Mouse (Mus musculus): ENCODE results near the gene Lrrc49. TPM values are rescaled to one million over a fixed set of nuclear protein-coding genes. Genes with fewer than 3 reads are reported as not detected.
A peak's percentile ranks its signal among the peaks of the same experiment; 100 is the strongest.

Lrrc49 gene
- polyA plus RNA-seq, 1 experiment from 2014 or later = 11.7 TPM

- H3K9ac ChIP-seq (ENCODE audit: low read depth, low read length) = no peak overlapping the region
- H3K27ac ChIP-seq (ENCODE audit: low read length) = no peak overlapping the region
- H3K36me3 ChIP-seq (ENCODE audit: control insufficient read depth, insufficient read depth, low read length) = no peaks in the 10 kb centered on the region
- H3K4me1 ChIP-seq (ENCODE audit: control insufficient read depth, insufficient read depth, low read length) = no peaks in the 10 kb centered on the region
- H3K27me3 ChIP-seq (replicated peaks; ENCODE audit: control insufficient read depth, insufficient read depth, low read length) = no peaks in the 10 kb centered on the region
- no peaks in the 10 kb centered on the region for H3K9me3 ChIP-seq (ENCODE audit: control insufficient read depth, low read length)
- H3K4me2 ChIP-seq (ENCODE audit: low read depth, low read length) = no peak overlapping the region
- no peak for ATAC-seq
- 78% methylated on average over 4 of the region's 4 CpGs for WGBS
- H3K4me3 ChIP-seq (ENCODE audit: low read length) = no peak overlapping the region
These were observed 116.9 kb downstream of the Lrrc49 start for GRCm38 (mm10) chr9:60571041-60571440.

DNA sequence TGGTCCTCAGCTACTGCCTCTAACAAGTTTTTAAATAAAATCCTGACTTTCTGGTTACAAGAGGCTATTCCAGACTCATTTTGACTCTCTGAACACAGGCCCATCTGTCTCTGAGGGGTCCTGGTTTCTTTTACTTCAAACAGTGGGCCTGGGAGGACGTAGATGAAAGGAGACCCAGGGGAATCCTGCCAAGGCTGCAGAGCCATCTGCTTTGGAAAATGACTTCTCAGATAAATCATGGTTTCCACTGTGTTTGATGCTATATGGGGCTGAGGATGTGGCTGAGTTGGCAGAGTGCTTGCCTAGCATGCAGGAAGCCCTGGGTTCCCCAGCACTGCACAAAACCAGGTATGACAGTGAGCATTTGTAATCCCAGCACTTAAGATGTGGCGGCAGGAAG is 118.6 kb downstream of the Lrrc49 start:
- ATAC-seq = no peak

DNA sequence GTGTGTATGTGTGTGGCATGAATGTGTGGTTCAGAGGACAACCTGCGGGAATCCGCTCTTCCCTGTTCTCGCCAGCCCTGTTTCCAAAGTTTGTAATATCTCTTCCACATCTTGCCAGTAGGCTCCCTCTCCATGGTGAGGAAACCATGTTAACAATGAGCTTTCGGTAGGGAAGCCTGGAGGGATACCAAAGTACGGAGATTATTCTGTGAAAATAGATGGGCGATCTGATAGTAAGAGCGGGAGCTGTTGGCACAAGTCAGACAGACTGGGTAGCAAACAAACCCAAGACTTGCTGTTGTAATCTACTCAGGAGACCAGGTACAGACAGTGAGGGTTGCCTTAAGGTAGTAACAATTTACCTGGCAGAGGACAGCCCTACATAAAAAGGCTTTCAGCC is 124.1 kb downstream of the Lrrc49 start:
- no peaks in the 10 kb centered on the region for H3K9me3 ChIP-seq (ENCODE audit: control insufficient read depth, low read length)
- no peaks in the 10 kb centered on the region for H3K27me3 ChIP-seq (replicated peaks; ENCODE audit: control insufficient read depth, insufficient read depth, low read length)
- H3K36me3 ChIP-seq (ENCODE audit: control insufficient read depth, insufficient read depth, low read length) = no peaks in the 10 kb centered on the region
- ATAC-seq = no peak
- no peak overlapping the region for H3K9ac ChIP-seq (ENCODE audit: low read depth, low read length)
- 89% methylated on average over 7 of the region's 7 CpGs for WGBS
- H3K27ac ChIP-seq (ENCODE audit: low read length) = no peak overlapping the region
- H3K4me1 ChIP-seq (ENCODE audit: control insufficient read depth, insufficient read depth, low read length) = peaks cover 13% of the 10 kb centered on the region
- no peak overlapping the region for H3K4me3 ChIP-seq (ENCODE audit: low read length)
- no peak overlapping the region for H3K4me2 ChIP-seq (ENCODE audit: low read depth, low read length)

More for the DNA sequence above, 118.6 kb downstream of the Lrrc49 start:
- Histone ChIP-seq H3K27me3 (replicated peaks; ENCODE audit: control insufficient read depth, insufficient read depth, low read length) (no peaks in the 10 kb centered on the region), H3K27ac (ENCODE audit: low read length) (no peak overlapping the region), H3K9me3 (ENCODE audit: control insufficient read depth, low read length) (no peaks in the 10 kb centered on the region), H3K4me3 (ENCODE audit: low read length) (no peak overlapping the region), H3K4me2 (ENCODE audit: low read depth, low read length) (no peak overlapping the region), H3K9ac (ENCODE audit: low read depth, low read length) (no peak overlapping the region), H3K4me1 (ENCODE audit: control insufficient read depth, insufficient read depth, low read length) (no peaks in the 10 kb centered on the region), H3K36me3 (ENCODE audit: control insufficient read depth, insufficient read depth, low read length) (no peaks in the 10 kb centered on the region)
- 62% methylated on average over 2 of the region's 2 CpGs for WGBS

DNA sequence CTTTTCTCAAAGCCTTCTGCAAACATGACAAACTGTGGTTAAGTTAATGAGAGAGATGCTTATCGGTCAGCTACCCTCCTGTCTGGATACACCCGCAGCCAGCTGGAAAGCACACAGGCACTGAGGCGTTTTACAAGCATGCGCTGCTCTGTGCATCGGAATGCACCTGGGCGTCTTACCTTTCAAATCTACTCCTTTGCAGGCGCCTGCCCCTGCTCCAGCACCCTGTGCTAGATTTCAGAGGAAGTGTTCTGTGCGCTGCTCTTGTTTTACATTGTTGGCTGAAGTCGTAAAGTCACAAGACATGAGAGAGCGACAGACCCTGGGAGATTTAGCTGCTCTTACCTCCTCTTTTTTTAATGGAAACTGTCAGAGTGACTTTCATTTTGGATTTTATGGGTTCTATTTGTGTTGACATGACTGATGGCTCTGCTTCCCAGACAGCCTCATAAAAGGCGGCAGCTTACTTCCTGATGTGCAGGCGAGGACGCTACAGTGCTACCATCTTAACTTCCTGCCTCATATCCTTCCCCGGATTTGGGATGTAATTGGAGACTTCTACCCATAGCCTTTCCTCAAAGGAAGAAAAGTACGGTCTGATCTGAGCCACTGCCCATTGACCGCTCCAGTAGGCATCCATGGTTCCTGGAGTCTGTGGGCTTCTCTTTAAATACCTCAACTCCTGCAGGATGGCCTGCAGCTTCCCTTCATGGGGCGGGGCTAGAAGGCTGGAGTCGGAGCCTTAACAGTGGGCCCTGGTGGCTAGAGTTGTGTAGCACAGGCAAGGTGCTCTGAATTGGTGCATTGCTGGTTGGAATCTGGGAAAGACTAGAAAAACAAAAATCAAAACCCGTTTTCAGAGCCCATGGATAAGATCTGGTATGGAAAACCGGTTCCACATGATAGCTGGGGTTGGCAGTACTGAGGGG is 125.3 kb downstream of the Lrrc49 start:
- peak overlapping the region; percentile 33; the same call in 1 of the 2 replicates for H3K27ac ChIP-seq (ENCODE audit: low read length)

GRCm38 (mm10) chr9:60561641-60562289 is 126.2 kb downstream of the Lrrc49 start:
- Histone ChIP-seq H3K4me1 (ENCODE audit: control insufficient read depth, insufficient read depth, low read length) (peaks cover 13% of the 10 kb centered on the region), H3K9me3 (ENCODE audit: control insufficient read depth, low read length) (no peaks in the 10 kb centered on the region), H3K27me3 (replicated peaks; ENCODE audit: control insufficient read depth, insufficient read depth, low read length) (no peaks in the 10 kb centered on the region), H3K9ac (ENCODE audit: low read depth, low read length) (no peak overlapping the region), H3K4me3 (ENCODE audit: low read length) (no peak overlapping the region), H3K4me2 (ENCODE audit: low read depth, low read length) (no peak overlapping the region), H3K36me3 (ENCODE audit: control insufficient read depth, insufficient read depth, low read length) (no peaks in the 10 kb centered on the region), H3K27ac (ENCODE audit: low read length) (no peak overlapping the region)
- 52% methylated on average over 9 of the region's 9 CpGs for WGBS
- no peak for ATAC-seq

More for the DNA sequence above, 125.3 kb downstream of the Lrrc49 start:
- WGBS = 29% methylated on average over 20 of the region's 20 CpGs
- Histone ChIP-seq H3K9ac (ENCODE audit: low read depth, low read length) (0 out of 2 replicates have a peak overlapping the region, but pooled peaks have one; percentile 36), H3K4me3 (ENCODE audit: low read length) (peak overlapping the region; percentile 16), H3K36me3 (ENCODE audit: control insufficient read depth, insufficient read depth, low read length) (no peaks in the 10 kb centered on the region), H3K9me3 (ENCODE audit: control insufficient read depth, low read length) (no peaks in the 10 kb centered on the region), H3K4me1 (ENCODE audit: control insufficient read depth, insufficient read depth, low read length) (peaks cover 13% of the 10 kb centered on the region), H3K27me3 (replicated peaks; ENCODE audit: control insufficient read depth, insufficient read depth, low read length) (no peaks in the 10 kb centered on the region), H3K4me2 (ENCODE audit: low read depth, low read length) (peak overlapping the region; percentile 45)
- ATAC-seq = peak; percentile 74

GRCm38 (mm10) chr9:60558507-60558906 is 129.5 kb downstream of the Lrrc49 start:
- no peak overlapping the region for H3K27ac ChIP-seq (ENCODE audit: low read length)
- H3K9ac ChIP-seq (ENCODE audit: low read depth, low read length) = no peak overlapping the region
- ATAC-seq = no peak
- 81% methylated on average over 3 of the region's 3 CpGs for WGBS
- no peaks in the 10 kb centered on the region for H3K9me3 ChIP-seq (ENCODE audit: control insufficient read depth, low read length)
- H3K36me3 ChIP-seq (ENCODE audit: control insufficient read depth, insufficient read depth, low read length) = no peaks in the 10 kb centered on the region
- no peak overlapping the region for H3K4me3 ChIP-seq (ENCODE audit: low read length)
- no peaks in the 10 kb centered on the region for H3K27me3 ChIP-seq (replicated peaks; ENCODE audit: control insufficient read depth, insufficient read depth, low read length)
- no peak overlapping the region for H3K4me2 ChIP-seq (ENCODE audit: low read depth, low read length)
- peaks cover 13% of the 10 kb centered on the region for H3K4me1 ChIP-seq (ENCODE audit: control insufficient read depth, insufficient read depth, low read length)

DNA sequence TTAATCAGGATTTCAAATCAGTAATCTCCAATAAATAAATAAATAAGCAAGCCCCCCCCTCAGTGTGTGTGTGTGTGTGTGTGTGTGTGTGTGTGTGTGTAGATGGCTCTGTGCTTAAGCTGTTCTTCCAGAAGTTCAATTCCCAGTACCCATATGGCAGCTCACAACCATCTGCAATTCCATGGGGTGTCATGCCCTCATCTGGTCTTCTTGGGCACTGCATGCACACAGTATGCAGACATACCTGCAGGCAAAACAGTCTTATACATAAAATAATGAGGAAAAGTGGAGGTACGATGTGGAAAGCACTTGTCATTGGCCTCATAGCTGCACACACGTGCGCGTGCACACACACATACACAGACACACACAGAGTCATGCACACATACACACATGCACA is 136.7 kb downstream of the Lrrc49 start:
- WGBS = 96% methylated on average over 4 of the region's 4 CpGs
- Histone ChIP-seq H3K9me3 (ENCODE audit: control insufficient read depth, low read length) (no peaks in the 10 kb centered on the region), H3K27ac (ENCODE audit: low read length) (no peak overlapping the region), H3K4me1 (ENCODE audit: control insufficient read depth, insufficient read depth, low read length) (no peaks in the 10 kb centered on the region), H3K4me2 (ENCODE audit: low read depth, low read length) (no peak overlapping the region), H3K36me3 (ENCODE audit: control insufficient read depth, insufficient read depth, low read length) (no peaks in the 10 kb centered on the region), H3K27me3 (replicated peaks; ENCODE audit: control insufficient read depth, insufficient read depth, low read length) (no peaks in the 10 kb centered on the region), H3K9ac (ENCODE audit: low read depth, low read length) (no peak overlapping the region), H3K4me3 (ENCODE audit: low read length) (no peak overlapping the region)
- ATAC-seq = no peak

DNA sequence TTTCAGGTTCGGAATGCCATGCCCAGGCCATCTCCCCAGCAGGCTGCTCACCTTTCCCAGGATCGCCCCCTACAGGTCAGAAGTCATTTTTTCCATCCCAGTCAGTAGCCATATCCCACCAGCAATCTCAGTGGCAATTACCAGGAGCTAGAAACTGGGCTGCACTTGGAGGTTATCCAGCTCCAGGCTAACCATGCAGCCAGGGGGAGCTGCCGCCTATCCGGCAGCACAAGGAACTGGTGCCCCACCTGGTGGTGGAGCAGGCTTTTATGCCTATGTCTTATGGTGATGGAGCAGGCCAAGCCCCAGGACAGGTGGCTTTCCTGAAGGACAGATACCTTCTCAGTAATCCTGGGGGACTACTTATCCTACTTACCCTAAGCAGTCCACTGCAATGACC is 139.8 kb downstream of the Lrrc49 start:
- no peak overlapping the region for H3K27ac ChIP-seq (ENCODE audit: low read length)
- H3K9ac ChIP-seq (ENCODE audit: low read depth, low read length) = no peak overlapping the region
- no peaks in the 10 kb centered on the region for H3K27me3 ChIP-seq (replicated peaks; ENCODE audit: control insufficient read depth, insufficient read depth, low read length)
- no peaks in the 10 kb centered on the region for H3K4me1 ChIP-seq (ENCODE audit: control insufficient read depth, insufficient read depth, low read length)
- 32% methylated on average over 4 of the region's 4 CpGs for WGBS
- no peak overlapping the region for H3K4me3 ChIP-seq (ENCODE audit: low read length)
- no peak overlapping the region for H3K4me2 ChIP-seq (ENCODE audit: low read depth, low read length)
- H3K36me3 ChIP-seq (ENCODE audit: control insufficient read depth, insufficient read depth, low read length) = no peaks in the 10 kb centered on the region
- ATAC-seq = peak; percentile 47; the same call in 1 of the 2 replicates
- no peaks in the 10 kb centered on the region for H3K9me3 ChIP-seq (ENCODE audit: control insufficient read depth, low read length)

DNA sequence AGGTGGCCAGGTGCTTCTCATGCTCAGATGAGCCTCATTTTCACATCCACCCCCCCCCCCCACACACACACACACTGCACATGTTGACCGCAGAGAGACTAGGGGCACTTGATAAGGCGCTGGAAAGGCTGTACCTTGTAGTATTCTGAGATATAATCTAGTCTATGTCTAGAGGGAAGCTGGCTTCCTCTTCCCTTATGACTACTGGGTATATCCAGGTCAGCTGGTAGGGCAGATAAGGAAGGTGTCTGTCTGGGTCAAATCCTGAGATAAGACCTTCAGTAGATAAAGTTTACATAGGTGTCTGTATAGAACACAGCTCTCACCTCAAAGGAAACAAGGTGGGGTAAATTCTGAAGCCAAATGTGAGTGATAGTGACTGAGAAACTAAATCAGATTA is 141.8 kb downstream of the Lrrc49 start:
- peak; percentile 31; the same call in 1 of the 2 replicates for ATAC-seq
- H3K4me2 ChIP-seq (ENCODE audit: low read depth, low read length) = no peak overlapping the region
- no peak overlapping the region for H3K4me3 ChIP-seq (ENCODE audit: low read length)
- no peak overlapping the region for H3K9ac ChIP-seq (ENCODE audit: low read depth, low read length)
- WGBS = 64% methylated on average over 2 of the region's 2 CpGs
- no peaks in the 10 kb centered on the region for H3K36me3 ChIP-seq (ENCODE audit: control insufficient read depth, insufficient read depth, low read length)
- H3K27ac ChIP-seq (ENCODE audit: low read length) = no peak overlapping the region
- H3K27me3 ChIP-seq (replicated peaks; ENCODE audit: control insufficient read depth, insufficient read depth, low read length) = no peaks in the 10 kb centered on the region
- no peaks in the 10 kb centered on the region for H3K4me1 ChIP-seq (ENCODE audit: control insufficient read depth, insufficient read depth, low read length)
- H3K9me3 ChIP-seq (ENCODE audit: control insufficient read depth, low read length) = no peaks in the 10 kb centered on the region

Measured in intestine, embryonic 16.5 days (tissue).